Mouse (Mus musculus): ENCODE measurements around the gene Olfr1341.

DNA sequence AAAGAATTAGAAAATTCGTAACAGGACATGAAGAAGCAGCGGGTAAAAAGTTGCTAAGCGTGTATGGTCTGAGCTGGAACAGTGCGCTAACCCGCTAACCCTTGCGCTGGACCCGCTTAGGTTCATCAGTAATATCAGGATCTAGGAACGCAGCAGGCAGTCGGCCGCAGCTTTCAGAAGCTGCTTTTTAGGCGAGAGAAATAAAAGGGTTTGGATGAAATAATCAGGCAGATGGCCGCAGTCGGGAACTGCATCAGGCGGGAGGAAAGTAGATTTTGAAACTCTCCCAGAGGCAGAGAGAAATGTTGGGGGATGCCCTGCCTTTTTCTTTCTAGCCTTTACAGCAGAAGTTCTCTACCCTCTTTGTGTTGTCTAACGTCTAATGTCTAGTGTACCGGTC is 38.6 kb downstream of the Olfr1341 start:
- no peak for TF ChIP-seq CTCF (IDR thresholded peaks at IDR 0.05; ENCODE audit: extremely low read depth, insufficient read length, insufficient replicate concordance, low read depth, low read length)
- TF ChIP-seq POLR2A (IDR thresholded peaks at IDR 0.05; ENCODE audit: low read depth, low read length): no peak
